21 mouse cellular contexts compared by ENCODE assay signal in the genomic region with DNA sequence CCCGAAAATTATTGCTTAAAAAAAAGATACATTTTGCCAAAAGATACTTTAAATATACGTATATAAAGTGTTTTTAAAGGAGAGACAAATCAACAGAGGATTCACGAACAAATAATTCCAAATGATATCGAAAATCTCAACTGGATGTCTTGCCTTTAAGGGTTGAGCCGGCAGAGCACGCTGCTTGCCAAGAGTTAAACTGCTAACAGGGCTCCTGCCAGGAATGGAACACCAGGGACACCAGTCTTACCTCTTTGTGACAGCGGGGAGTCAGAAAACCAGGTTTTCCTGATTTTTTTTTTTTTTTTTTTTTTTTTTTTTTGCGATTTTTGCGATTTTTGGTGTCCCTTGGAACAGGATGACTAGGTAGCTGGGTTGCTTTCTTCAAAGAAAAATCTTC. TPM values are rescaled to one million over a fixed set of nuclear protein-coding genes. Genes with fewer than 3 reads are reported as not detected.
DNase-seq lines count a peak whose midpoint lies in the region; ATAC-seq lines count a peak whose summit lies in the region.
"Had no signal": no experiment of that assay in that cellular context is flagged by ENCODE, and none has a peak within 500 bp of the region (broad histone marks: within the 10 kb centered on the region; RNA-seq: fewer than 3 reads in every experiment).

No protein-coding gene starts in this region.

- 2% methylated on average over 9 of the region's 9 CpGs for WGBS in midbrain, embryonic 15.5 days
- WGBS in heart, embryonic 12.5 days = 2% methylated on average over 9 of the region's 9 CpGs

- H3K4me1 ChIP-seq in midbrain, embryonic 15.5 days = peaks cover 10% of the 10 kb centered on the region; the same call in 1 of the 2 replicates
- 0 out of 2 replicates have a peak, but pooled peaks cover 7% of the 10 kb centered on the region for H3K4me1 ChIP-seq in heart, embryonic 12.5 days (replicated peaks)
- H3K4me1 ChIP-seq: intestine, embryonic 15.5 days; lung, embryonic 15.5 days had no signal

- peak overlapping the region; percentile 95 for H3K27ac ChIP-seq in midbrain, embryonic 15.5 days
- H3K27ac ChIP-seq in heart, embryonic 12.5 days (ENCODE audit: poor library complexity, severe bottlenecking) = no peak overlapping the region
- H3K27ac ChIP-seq: embryonic facial prominence, embryonic 13.5 days; heart, adult 2 months; intestine, embryonic 15.5 days; kidney, postnatal 0 days; lung, embryonic 15.5 days had no signal

- ATAC-seq in midbrain, embryonic 15.5 days (replicated peaks) = no peak
- ATAC-seq in heart, embryonic 12.5 days (ENCODE audit: insufficient number of reproducible peaks, low FRiP score) = no peak
- ATAC-seq: intestine, embryonic 15.5 days had no signal

- DNase-seq in embryo, embryonic 10 days (ENCODE audit: low spot score) = peak; percentile 18
- DNase-seq in embryo, embryonic 9.5 days (ENCODE audit: extremely low spot score) = no peak
- peak; percentile 27 for DNase-seq in retina, embryonic 14.5 days (ENCODE audit: low spot score)
- DNase-seq in retina, postnatal 1 day = no peak
- DNase-seq in lung, postnatal 14 days = no peak
- no peak for DNase-seq in testis, postnatal 10 days (ENCODE audit: low spot score)
- DNase-seq: adrenal gland, postnatal 14 days; cerebellum, adult 9-11 months; gastrocnemius, postnatal 10 days; heart, adult 2 months; thymus, adult 18-20 months had no signal

- peaks cover 15% of the 10 kb centered on the region; the same call in 1 of the 2 replicates for H3K27me3 ChIP-seq in midbrain, embryonic 15.5 days (replicated peaks)
- H3K27me3 ChIP-seq in heart, embryonic 12.5 days (replicated peaks) = peaks cover 73% of the 10 kb centered on the region
- H3K27me3 ChIP-seq: CH12.LX had no signal

- H3K4me3 ChIP-seq in midbrain, embryonic 15.5 days = peak overlapping the region; percentile 25
- H3K4me3 ChIP-seq in heart, embryonic 12.5 days = no peak overlapping the region
- H3K4me3 ChIP-seq: embryonic facial prominence, embryonic 13.5 days; heart, adult 2 months; intestine, embryonic 15.5 days; lung, embryonic 15.5 days; myocyte had no signal

- no peaks in the 10 kb centered on the region for H3K9me3 ChIP-seq in midbrain, embryonic 15.5 days
- no peaks in the 10 kb centered on the region for H3K9me3 ChIP-seq in heart, embryonic 12.5 days (replicated peaks)
- H3K9me3 ChIP-seq: embryonic facial prominence, embryonic 13.5 days; intestine, embryonic 15.5 days; lung, embryonic 15.5 days had no signal

- H3K4me2 ChIP-seq in midbrain, embryonic 15.5 days = peak overlapping the region; percentile 48
- H3K4me2 ChIP-seq in heart, embryonic 12.5 days = no peak overlapping the region
- H3K4me2 ChIP-seq: embryonic facial prominence, embryonic 13.5 days; intestine, embryonic 15.5 days; liver, embryonic 11.5 days; lung, embryonic 15.5 days had no signal

- H3K36me3 ChIP-seq in midbrain, embryonic 15.5 days (replicated peaks) = no peaks in the 10 kb centered on the region
- H3K36me3 ChIP-seq in heart, embryonic 12.5 days = no peaks in the 10 kb centered on the region
- H3K36me3 ChIP-seq: embryonic facial prominence, embryonic 13.5 days; intestine, embryonic 15.5 days; lung, embryonic 15.5 days had no signal

- no peak overlapping the region; the same call in 1 of the 2 replicates for H3K9ac ChIP-seq in midbrain, embryonic 15.5 days
- H3K9ac ChIP-seq in heart, embryonic 12.5 days = no peak overlapping the region
- H3K9ac ChIP-seq: embryonic facial prominence, embryonic 13.5 days; intestine, embryonic 15.5 days; lung, embryonic 15.5 days had no signal

RNA-seq across cellular contexts. Expression of gene Slc17a6, which starts 6.5 kb away (rescaled TPM):
- 114 and 116 TPM in 2 replicates for polyA plus RNA-seq in midbrain, embryonic 15.5 days (2015; fragmentation: Nextera tagmentation; extraction: Ambion mirVana)
- polyA plus RNA-seq in heart, embryonic 12.5 days (2016; fragmentation: Nextera tagmentation; extraction: Ambion mirVana) = 0.08 TPM in 1 of 2 replicates, not detected in the other
- polyA plus RNA-seq: heart, adult 2 months; heart, postnatal 0 days; kidney, postnatal 0 days; liver, embryonic 11.5 days had no signal

Comparison
In these comparisons a context has a peak if more than half of its experiments do, and no peak if none do; other contexts are left out.
1. DNase-seq: peak in embryo, embryonic 10 days (single experiment) and retina, embryonic 14.5 days (single experiment); none in embryo, embryonic 9.5 days (single experiment), retina, postnatal 1 day (single experiment), lung, postnatal 14 days (single experiment) and testis, postnatal 10 days (single experiment).
2. RNA of gene Slc17a6, which starts 6.5 kb away (polyA plus RNA-seq): 114 to 116 TPM in midbrain, embryonic 15.5 days; 0.08 TPM in heart, embryonic 12.5 days; every median in the first group is over 100 times any median in the second.